Comparison of ENCODE assay signal across 16 mouse cellular contexts in genomic region chr12:69912737-69913136, GRCm38 (mm10).
"Had no signal": no experiment of that assay in that cellular context is flagged by ENCODE, and none has a peak within 500 bp of the region (broad histone marks: within the 10 kb centered on the region; RNA-seq: fewer than 3 reads in every experiment).

No protein-coding gene starts in this region.

- H3K27me3 ChIP-seq: limb, embryonic 15.5 days; lung, embryonic 15.5 days; midbrain, embryonic 15.5 days; neural tube, embryonic 13.5 days had no signal

- H3K4me3 ChIP-seq: layer of hippocampus, adult 2 months; limb, embryonic 15.5 days; liver, embryonic 13.5 days; lung, embryonic 15.5 days; midbrain, embryonic 15.5 days; neural tube, embryonic 13.5 days had no signal

- H3K27ac ChIP-seq: kidney, postnatal 0 days; layer of hippocampus, adult 2 months; limb, embryonic 15.5 days; liver, embryonic 13.5 days; lung, embryonic 15.5 days; macrophage; midbrain, embryonic 15.5 days; neural tube, embryonic 13.5 days had no signal

- ATAC-seq: liver, postnatal 0 days; midbrain, embryonic 15.5 days had no signal

- DNase-seq: kidney, adult 11 months; kidney, adult 9 months; kidney, postnatal 36 days; liver, embryonic 13.5 days; liver, postnatal 0 days; lung, postnatal 14 days; right cerebral cortex, adult 18-20 months; thymus, adult 18-20 months; thymus, postnatal 36 days had no signal
